Mouse (Mus musculus) retina, adult 2 months (tissue): ENCODE data around the gene Olfr517.

Experiments
- DNase-seq: peaks from one replicate; pipeline ENCODE4 v3.0.0-alpha.2; 2012; ENCODE audit warnings: low read depth, low spot score

The Olfr517 gene

DNA sequence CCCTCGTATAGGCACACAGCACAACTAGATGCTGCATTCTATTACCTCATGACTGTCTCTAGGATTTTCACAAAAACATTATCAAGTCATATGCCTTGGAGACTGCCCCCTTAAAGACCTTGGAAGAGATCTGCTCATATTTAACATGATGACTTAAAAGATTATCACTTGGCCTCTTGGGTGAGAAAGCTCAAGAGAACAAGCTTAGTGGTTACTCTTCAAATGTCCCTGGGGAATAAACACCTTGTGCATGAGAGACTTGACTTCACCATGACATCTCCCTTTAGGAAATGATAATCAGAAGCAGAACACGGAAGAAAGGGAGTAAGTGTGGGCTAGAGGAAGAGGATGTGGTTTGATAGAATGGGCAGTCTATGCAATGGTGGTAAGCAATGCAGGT is at the start of gene Olfr517:
Gene Olfr517 (minus strand): TSS at position 101 of the 400 bp plus-strand sequence.
- no peak for DNase-seq

DNA sequence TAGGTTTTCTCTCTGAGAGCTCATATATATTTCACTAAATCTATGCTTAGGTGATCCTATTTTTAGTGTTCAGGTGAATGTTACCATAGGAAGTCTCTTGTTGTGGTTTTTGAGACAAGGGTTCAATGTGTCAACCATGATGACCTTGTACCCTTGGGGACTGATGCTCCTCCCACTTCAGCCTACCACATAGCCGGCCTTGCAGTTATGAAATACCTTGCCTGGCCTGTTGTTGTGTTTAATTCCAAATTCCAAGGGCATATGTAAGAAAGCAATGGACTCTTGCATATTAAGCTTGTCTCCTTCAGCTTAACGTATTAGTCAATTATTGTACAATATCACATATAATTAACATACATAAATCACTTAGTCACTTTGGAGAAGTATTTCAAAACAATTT is 31.8 kb upstream of the Olfr517 start:
- DNase-seq: no peak

DNA sequence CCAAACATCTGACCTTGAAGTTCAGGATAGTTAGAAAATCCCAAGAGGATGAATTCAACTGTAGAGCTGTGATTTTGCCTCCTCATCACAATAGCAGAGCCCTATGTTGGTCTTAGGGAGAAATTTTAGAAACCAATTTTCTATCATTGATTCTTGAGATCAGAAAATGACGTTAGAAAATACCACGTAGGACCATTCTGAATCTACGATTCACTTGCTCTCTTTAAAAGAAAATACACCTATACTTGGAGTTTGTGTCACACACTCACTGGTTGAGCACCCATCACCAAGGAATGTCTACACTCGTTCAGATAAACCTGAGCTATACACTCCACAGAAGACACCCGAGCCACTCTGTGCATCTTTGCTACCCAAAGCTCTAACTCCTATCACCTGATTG is 22.1 kb upstream of the Olfr517 start, which contains the start of gene Olfr519:
Gene Olfr519 (minus strand): TSS at position 101 of the 400 bp plus-strand sequence.
- DNase-seq: no peak

DNA sequence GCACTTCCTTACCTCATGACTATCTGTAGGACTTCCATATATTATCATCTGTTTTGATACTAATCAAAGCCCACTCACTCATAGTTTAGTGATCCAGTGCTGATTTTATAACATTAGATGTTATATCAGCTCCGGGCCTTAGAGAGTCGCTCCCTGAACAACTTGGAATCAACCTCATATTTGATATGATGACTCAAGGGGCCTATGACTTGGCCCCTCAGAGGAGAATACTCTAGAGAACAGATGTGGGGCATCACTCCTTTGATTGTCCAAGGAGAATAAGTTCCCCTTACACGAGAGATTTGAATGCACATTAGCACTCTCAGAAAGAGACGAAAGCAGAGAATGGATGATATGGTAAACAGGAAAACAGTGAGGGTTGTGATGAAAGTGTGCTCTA is 12.7 kb upstream of the Olfr517 start, which contains the start of gene Olfr518:
Gene Olfr518 (minus strand): TSS at position 101 of the 400 bp plus-strand sequence.
- no peak for DNase-seq

DNA sequence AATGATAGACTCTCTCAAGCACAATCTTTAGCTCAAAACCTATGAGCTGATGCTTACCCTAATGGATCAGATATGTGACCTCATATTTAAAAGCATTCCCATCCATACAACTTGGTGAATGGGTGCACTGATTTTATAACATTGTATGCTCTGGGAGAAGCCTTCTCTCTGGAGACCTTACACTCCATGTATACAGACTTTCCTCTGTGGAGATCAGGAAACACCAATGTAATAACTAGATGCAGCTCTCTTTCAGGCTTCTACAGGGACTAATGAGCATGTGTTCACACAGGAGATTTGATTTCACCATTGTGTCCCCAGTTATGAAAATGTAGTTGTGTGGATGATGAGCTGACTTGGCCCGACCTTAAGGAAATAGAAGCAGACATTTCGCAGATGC is 21.8 kb downstream of the Olfr517 start, which contains the start of gene Olfr516:
Gene Olfr516 (minus strand): TSS at position 101 of the 400 bp plus-strand sequence.
- DNase-seq: no peak

DNA sequence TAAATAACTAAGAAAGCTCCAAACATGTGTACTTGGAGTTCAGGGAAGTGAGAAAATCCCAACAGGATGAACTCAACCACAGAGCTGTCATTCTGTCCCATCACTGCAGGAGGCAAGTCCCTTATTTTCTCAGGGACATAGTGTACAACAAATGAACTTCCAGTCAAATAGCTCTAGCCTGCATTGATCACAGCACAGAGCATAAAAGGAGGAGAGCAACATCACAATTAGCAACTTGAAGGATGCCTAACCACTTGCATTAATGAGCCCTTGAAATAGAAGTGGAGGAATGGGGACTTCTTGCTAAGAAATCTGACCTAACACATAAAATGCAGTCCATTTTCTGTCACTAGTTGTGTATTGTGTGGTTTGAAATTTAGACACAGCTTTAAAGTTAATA is 46.3 kb downstream of the Olfr517 start, which contains the start of gene Olfr514:
Gene Olfr514 (minus strand): TSS at position 101 of the 400 bp plus-strand sequence.
- DNase-seq: no peak
